Mouse (Mus musculus) layer of hippocampus, adult 6 months (tissue): ENCODE measurements around the gene Gadd45g. TPM values are rescaled to one million over a fixed set of nuclear protein-coding genes. Genes with fewer than 3 reads are reported as not detected.

ENCODE experiments used
- long read RNA-seq, 2 experiments: library from polyadenylated mRNA; unstranded; transcript quantifications; one replicate each; pipeline ENCODE4 v2.0.0; 2019 to 2020
- polyA plus RNA-seq: library from polyadenylated mRNA; unstranded; fragments of <200 nt; fragmentation: Nextera tagmentation; gene quantifications from 2 replicates; pipeline ENCODE4 v1.2.3, GENCODE M21; 2021

The Gadd45g gene
- 93.6 and 103 TPM in 2 replicates for polyA plus RNA-seq
- long read RNA-seq, experiment 1, transcript Gadd45g-201 (4 exons, 1,071 nt): major isoform, 109 of 120 reads
- long read RNA-seq, experiment 1, partial matches to known transcripts: 5 of 120 reads
- long read RNA-seq, experiment 1, other reads (novel, unspliced or antisense): 4 of 120 reads
- long read RNA-seq, experiment 2, transcript Gadd45g-201 (4 exons, 1,071 nt): major isoform, 102 of 110 reads
- long read RNA-seq, experiment 2, partial matches to known transcripts: 2 of 110 reads
- long read RNA-seq, experiment 2, other reads (novel, unspliced or antisense): 6 of 110 reads

DNA sequence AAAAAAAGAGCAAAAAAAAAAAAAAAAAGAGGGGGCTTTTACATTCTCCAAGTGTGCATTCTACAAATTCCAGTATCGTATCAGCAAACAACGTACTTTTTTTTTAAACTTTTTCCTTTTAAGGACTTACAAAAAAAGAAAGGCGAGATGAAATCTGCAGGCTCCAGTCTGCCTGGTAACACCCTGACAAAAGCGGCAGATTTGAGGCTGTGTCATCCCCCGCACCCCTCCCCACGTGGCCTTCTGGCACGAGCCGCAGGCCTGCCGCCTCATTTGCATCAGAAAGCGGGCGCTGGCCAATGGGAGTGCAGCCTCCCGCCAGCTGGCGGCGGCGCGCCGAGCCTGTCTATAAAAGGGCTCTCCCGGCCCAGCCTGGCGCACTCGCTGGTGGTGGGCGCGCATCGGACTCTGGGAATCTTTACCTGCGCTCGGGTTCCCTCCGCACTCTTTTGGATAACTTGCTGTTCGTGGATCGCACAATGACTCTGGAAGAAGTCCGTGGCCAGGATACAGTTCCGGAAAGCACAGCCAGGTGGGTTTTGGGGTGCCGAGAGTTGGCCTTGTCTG is at the start of gene Gadd45g:
TSS of gene Gadd45g (plus strand) at position 378 of the 567 bp plus-strand sequence.

Other genes with a start within 250 kb of the Gadd45g start
- gene Cks2, start 201.4 kb upstream of the Gadd45g start, polyA plus RNA-seq: 4.4 and 6.0 TPM in 2 replicates
- 13.2 and 14.5 TPM in 2 replicates for gene Secisbp2, start 195.0 kb upstream of the Gadd45g start, polyA plus RNA-seq
- gene Sema4d, start 52.9 kb upstream of the Gadd45g start, polyA plus RNA-seq: 32.0 and 36.8 TPM in 2 replicates